Mouse (Mus musculus): ENCODE data around the gene Ndufc2.

- TF ChIP-seq EP300 (IDR thresholded peaks at IDR 0.05) (no peak), CTCF (IDR thresholded peaks at IDR 0.05) (peak; percentile 87)
These were observed 38.3 kb upstream of the Ndufc2 start for GRCm38 (mm10) chr7:97361467-97361866.

Data from lung, postnatal 0 days (tissue).